Mouse (Mus musculus) MEL (cell line): ENCODE results near the gene Slc25a18. TPM values are rescaled to one million over a fixed set of nuclear protein-coding genes. Genes with fewer than 3 reads are reported as not detected.

Source experiments
- DNase-seq: peaks from one replicate; pipeline ENCODE4 v3.0.0; 2011; ENCODE audit warnings: low read depth, low spot score
- H3K27ac ChIP-seq: 2 replicates; pipeline ENCODE4 v1.5.1; 2012; ENCODE audit warnings: low read depth, mild to moderate bottlenecking, control low read depth, low read length, moderate library complexity; ENCODE audit not compliant: control insufficient read depth
- H3K27me3 ChIP-seq, 2 experiments: fragments of 150-350 bp in 1 of 2; sonication (generic) in 1 of 2; 2 replicates each; pipeline ENCODE4 v1.6.1; 2012; ENCODE audit warnings: low read length in 2 of 2, mild to moderate bottlenecking in 2 of 2, improper control_type of control experiment in 1 of 2, moderate library complexity in 1 of 2; ENCODE audit not compliant: insufficient read depth in 2 of 2, control insufficient read depth in 1 of 2
- H3K36me3 ChIP-seq, 2 experiments: 2 replicates each; pipeline ENCODE4 v1.6.1; 2012 to 2014; ENCODE audit warnings: low read length in 2 of 2, improper control_type of control experiment in 1 of 2, inconsistent platforms in 1 of 2, mild to moderate bottlenecking in 1 of 2; ENCODE audit not compliant: insufficient read depth in 2 of 2, control insufficient read depth in 1 of 2
- H3K4me1 ChIP-seq, 2 experiments: fragments of 150-350 bp in 1 of 2; sonication (generic) in 1 of 2; 2 replicates each; pipeline ENCODE4 v1.6.1; 2012; ENCODE audit warnings: low read length in 2 of 2, improper control_type of control experiment in 1 of 2, mild to moderate bottlenecking in 1 of 2; ENCODE audit not compliant: insufficient read depth in 2 of 2, control insufficient read depth in 1 of 2
- H3K4me3 ChIP-seq, 2 experiments: fragments of 150-350 bp in 1 of 2; sonication (generic) in 1 of 2; 2 replicates each; pipeline ENCODE4 v1.5.1; 2012; ENCODE audit warnings: low read depth in 2 of 2, low read length in 2 of 2, mild to moderate bottlenecking in 2 of 2, moderate library complexity in 2 of 2, control low read depth in 1 of 2, improper control_type of control experiment in 1 of 2; ENCODE audit not compliant: control insufficient read depth in 1 of 2, insufficient read depth in 1 of 2
- H3K79me2 ChIP-seq: 2 replicates; pipeline ENCODE4 v1.6.1; 2012; ENCODE audit warnings: mild to moderate bottlenecking, low read length, moderate library complexity; ENCODE audit not compliant: control insufficient read depth, poor library complexity, insufficient read depth
- H3K9ac ChIP-seq: 2 replicates; pipeline ENCODE4 v1.6.1; 2012; ENCODE audit warnings: low read depth, mild to moderate bottlenecking, control low read depth, low read length, moderate library complexity; ENCODE audit not compliant: control insufficient read depth, poor library complexity, severe bottlenecking
- H3K9me3 ChIP-seq: fragments of 150-350 bp; sonication (generic); replicated peaks from 2 replicates; pipeline ENCODE4 v1.6.1; 2012; ENCODE audit warnings: mild to moderate bottlenecking, low read length, improper control_type of control experiment, moderate library complexity; ENCODE audit not compliant: insufficient read depth
- BHLHE40 ChIP-seq: IDR thresholded peaks from 2 replicates; pipeline ENCODE4 v1.6.1; 2012; ENCODE audit warnings: low read depth, mild to moderate bottlenecking, inconsistent platforms, low read length, improper control_type of control experiment, borderline replicate concordance
- CHD1 ChIP-seq: IDR thresholded peaks from 2 replicates; pipeline ENCODE4 v1.6.1; 2012; ENCODE audit warnings: low read depth, mild to moderate bottlenecking, inconsistent platforms, low read length, improper control_type of control experiment
- CHD2 ChIP-seq: IDR thresholded peaks from 2 replicates; pipeline ENCODE4 v1.6.1; 2011; ENCODE audit warnings: low read length, improper control_type of control experiment
- CTCF ChIP-seq, 3 experiments: IDR thresholded peaks in 2 of 3; conservative IDR thresholded peaks in 1 of 3; 2 replicates each; pipeline ENCODE4 v1.5.1; 2011 to 2012; ENCODE audit warnings: low read length in 3 of 3, low read depth in 2 of 3, mild to moderate bottlenecking in 2 of 3, improper control_type of control experiment in 1 of 3, inconsistent platforms in 1 of 3, mixed read lengths in 1 of 3, moderate library complexity in 1 of 3; ENCODE audit not compliant: control insufficient read depth in 1 of 3, insufficient read depth in 1 of 3, poor library complexity in 1 of 3, severe bottlenecking in 1 of 3
- E2F4 ChIP-seq: IDR thresholded peaks from 2 replicates; pipeline ENCODE4 v1.6.1; 2011; ENCODE audit warnings: low read depth, low read length, improper control_type of control experiment, borderline replicate concordance
- ELF1 ChIP-seq: IDR thresholded peaks from 2 replicates; pipeline ENCODE4 v1.6.1; 2014; ENCODE audit warnings: low read depth, mild to moderate bottlenecking, inconsistent platforms, low read length, improper control_type of control experiment, moderate library complexity
- EP300 ChIP-seq, 2 experiments: IDR thresholded peaks; 2 replicates each; pipeline ENCODE4 v1.6.1; 2011; ENCODE audit warnings: improper control_type of control experiment in 2 of 2, low read length in 2 of 2, low read depth in 1 of 2, mild to moderate bottlenecking in 1 of 2
- ETS1 ChIP-seq: IDR thresholded peaks from 2 replicates; pipeline ENCODE4 v1.6.1; 2012; ENCODE audit warnings: low read depth, mild to moderate bottlenecking, inconsistent platforms, low read length, improper control_type of control experiment, moderate library complexity
- GABPA ChIP-seq: IDR thresholded peaks from 2 replicates; pipeline ENCODE4 v1.6.1; 2012; ENCODE audit warnings: low read depth, mild to moderate bottlenecking, inconsistent platforms, low read length, improper control_type of control experiment, moderate library complexity
- GATA1 ChIP-seq: IDR thresholded peaks from 2 replicates; pipeline ENCODE4 v1.6.1; 2011; ENCODE audit warnings: low read depth, low read length, improper control_type of control experiment
- HCFC1 ChIP-seq: IDR thresholded peaks from 2 replicates; pipeline ENCODE4 v1.6.1; 2012; ENCODE audit warnings: low read depth, mild to moderate bottlenecking, inconsistent platforms, low read length, improper control_type of control experiment, moderate library complexity
- JUND ChIP-seq: IDR thresholded peaks from 2 replicates; pipeline ENCODE4 v1.6.1; 2011; ENCODE audit warnings: low read depth, mild to moderate bottlenecking, improper control_type of control experiment, low read length
- MAFK ChIP-seq: IDR thresholded peaks from 2 replicates; pipeline ENCODE4 v1.6.1; 2011; ENCODE audit warnings: low read depth, mild to moderate bottlenecking, low read length, improper control_type of control experiment, borderline replicate concordance
- MEF2A ChIP-seq: IDR thresholded peaks from 2 replicates; pipeline ENCODE4 v1.6.1; 2014; ENCODE audit warnings: low read depth, mild to moderate bottlenecking, inconsistent platforms, low read length, improper control_type of control experiment; ENCODE audit not compliant: poor library complexity, insufficient replicate concordance, severe bottlenecking; ENCODE audit errors: extremely low read depth
- MXI1 ChIP-seq: IDR thresholded peaks from 2 replicates; pipeline ENCODE4 v1.6.1; 2011; ENCODE audit warnings: mild to moderate bottlenecking, low read depth, low read length, improper control_type of control experiment
- MYB ChIP-seq: IDR thresholded peaks from 2 replicates; pipeline ENCODE4 v1.6.1; 2011; ENCODE audit warnings: mild to moderate bottlenecking, low read depth, low read length, improper control_type of control experiment
- MYC ChIP-seq: IDR thresholded peaks from 2 replicates; pipeline ENCODE4 v1.6.1; 2011; ENCODE audit warnings: low read depth, mild to moderate bottlenecking, low read length, improper control_type of control experiment, moderate library complexity
- NELFE ChIP-seq: IDR thresholded peaks from 2 replicates; pipeline ENCODE4 v1.6.1; 2011; ENCODE audit warnings: low read depth, low read length, improper control_type of control experiment
- POLR2A ChIP-seq, 2 experiments: IDR thresholded peaks; 2 replicates each; pipeline ENCODE4 v1.6.1; 2011 to 2012; ENCODE audit warnings: low read length in 2 of 2, mild to moderate bottlenecking in 2 of 2, control low read depth in 1 of 2, improper control_type of control experiment in 1 of 2, low read depth in 1 of 2, moderate library complexity in 1 of 2; ENCODE audit not compliant: control insufficient read depth in 1 of 2, insufficient read depth in 1 of 2, poor library complexity in 1 of 2
- POLR2AphosphoS2 ChIP-seq: IDR thresholded peaks from 2 replicates; pipeline ENCODE4 v1.6.1; 2011; ENCODE audit warnings: low read length, improper control_type of control experiment
- RAD21 ChIP-seq: IDR thresholded peaks from 2 replicates; pipeline ENCODE4 v1.6.1; 2011; ENCODE audit warnings: mild to moderate bottlenecking, low read depth, low read length, improper control_type of control experiment
- RCOR1 ChIP-seq: IDR thresholded peaks from 2 replicates; pipeline ENCODE4 v1.6.1; 2012; ENCODE audit warnings: low read depth, mild to moderate bottlenecking, inconsistent platforms, low read length, improper control_type of control experiment
- SIN3A ChIP-seq: IDR thresholded peaks from 2 replicates; pipeline ENCODE4 v1.6.1; 2012; ENCODE audit warnings: low read length, improper control_type of control experiment, inconsistent platforms
- SMC3 ChIP-seq: IDR thresholded peaks from 2 replicates; pipeline ENCODE4 v1.6.1; 2011; ENCODE audit warnings: low read depth, low read length, improper control_type of control experiment
- TAL1 ChIP-seq: IDR thresholded peaks from 2 replicates; pipeline ENCODE4 v1.6.1; 2012; ENCODE audit warnings: mild to moderate bottlenecking, inconsistent platforms, low read length, moderate library complexity, mixed read lengths
- TBP ChIP-seq: IDR thresholded peaks from 2 replicates; pipeline ENCODE4 v1.8.0; 2011; ENCODE audit warnings: low read depth, low read length, improper control_type of control experiment
- TCF12 ChIP-seq: IDR thresholded peaks from 2 replicates; pipeline ENCODE4 v1.6.1; 2014; ENCODE audit warnings: low read depth, mild to moderate bottlenecking, inconsistent platforms, low read length, improper control_type of control experiment, moderate library complexity
- UBTF ChIP-seq: IDR thresholded peaks from 2 replicates; pipeline ENCODE4 v1.6.1; 2012; ENCODE audit warnings: low read depth, mild to moderate bottlenecking, inconsistent platforms, low read length, improper control_type of control experiment, moderate library complexity, borderline replicate concordance; ENCODE audit not compliant: insufficient read depth
- USF1 ChIP-seq: IDR thresholded peaks from 2 replicates; pipeline ENCODE4 v1.6.1; 2014; ENCODE audit warnings: low read depth, mild to moderate bottlenecking, inconsistent platforms, low read length, improper control_type of control experiment, moderate library complexity
- ZMIZ1 ChIP-seq: IDR thresholded peaks from 2 replicates; pipeline ENCODE4 v1.6.1; 2012; ENCODE audit warnings: low read depth, mild to moderate bottlenecking, inconsistent platforms, low read length, improper control_type of control experiment, moderate library complexity
- ZNF384 ChIP-seq: IDR thresholded peaks from 2 replicates; pipeline ENCODE4 v1.6.1; 2012; ENCODE audit warnings: low read depth, mild to moderate bottlenecking, inconsistent platforms, low read length, improper control_type of control experiment
- polyA plus RNA-seq, 2 experiments: library from polyadenylated mRNA; stranded (reverse) in 1 of 2; unstranded in 1 of 2; fragments of >175 nt in 1 of 2; fragments of >200 nt in 1 of 2; gene quantifications; 2 replicates each; pipeline versions ENCODE4 v1.2.1 to v1.2.4; 2012; ENCODE audit warnings: low replicate concordance in 2 of 2, low read depth in 1 of 2; ENCODE audit not compliant: insufficient read length in 2 of 2, insufficient read depth in 1 of 2, missing spikeins in 1 of 2
- total RNA-seq: library from RNA; depleted of rRNA; stranded (reverse); fragments of 300-350 nt; gene quantifications from 2 replicates; pipeline ENCODE4 v1.2.3, GENCODE M21; 2012

Gene Slc25a18
- total and polyA plus RNA-seq, 3 experiments = 0.12 to 0.57 TPM; not detected in 1

DNA sequence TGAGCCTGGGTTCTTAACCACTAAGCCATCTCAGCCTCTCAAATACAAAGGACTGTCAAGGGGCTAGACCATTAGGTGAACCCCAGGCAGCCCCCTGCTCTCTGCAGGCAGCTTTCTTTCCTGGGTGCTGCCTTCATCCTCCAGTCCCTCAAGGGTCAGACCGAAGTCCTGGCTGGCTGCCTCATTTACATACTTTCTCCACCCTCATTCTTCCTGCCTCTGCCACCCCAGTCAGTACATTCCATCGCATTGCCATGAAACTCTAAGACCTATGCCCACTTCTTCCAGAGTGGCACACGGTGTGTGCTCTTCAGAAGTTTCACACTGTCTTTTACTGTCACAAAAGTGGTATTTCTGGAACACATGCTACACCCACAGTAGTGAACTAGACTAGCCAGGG is 4.8 kb downstream of the Slc25a18 start:
- H3K9ac ChIP-seq = no peak overlapping the region
- H3K27me3 ChIP-seq = no peaks in the 10 kb centered on the region
- TF ChIP-seq HCFC1 = no peak
- TF ChIP-seq MEF2A = no peak
- no peak for TF ChIP-seq ZMIZ1
- no peaks in the 10 kb centered on the region for H3K9me3 ChIP-seq
- no peak overlapping the region for H3K4me3 ChIP-seq
- no peak for DNase-seq
- H3K36me3 ChIP-seq = peaks cover 0 to 5% of the 10 kb centered on the region in 2 experiments; a peak in 2 of 4 replicates
- no peak overlapping the region for H3K27ac ChIP-seq
- H3K4me1 ChIP-seq = peaks cover 0 to 9% of the 10 kb centered on the region in 2 experiments; a peak in 3 of 4 replicates
- no peaks in the 10 kb centered on the region for H3K79me2 ChIP-seq

DNA sequence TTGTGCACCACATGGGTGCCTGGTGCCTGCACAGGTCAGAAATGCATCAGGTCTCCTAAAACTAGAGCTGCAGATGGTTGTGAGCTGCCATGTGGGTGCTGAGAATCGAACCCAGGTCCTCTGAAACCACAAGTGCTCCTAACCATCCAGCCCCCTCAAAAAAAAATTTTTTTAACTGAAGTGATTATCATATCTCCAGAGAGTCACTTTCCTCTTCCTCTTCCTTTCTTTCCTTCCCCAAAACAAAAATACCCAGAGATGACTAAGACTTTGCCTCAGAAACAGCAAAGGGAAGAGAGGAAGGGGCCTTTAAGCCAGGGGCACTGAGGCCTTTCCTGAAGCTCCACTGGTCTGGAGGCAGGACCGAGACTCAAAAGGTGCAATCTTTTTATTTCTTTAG is 9.6 kb downstream of the Slc25a18 start:
- H3K4me3 ChIP-seq = no peak overlapping the region
- peaks cover 6 to 17% of the 10 kb centered on the region in 2 experiments for H3K4me1 ChIP-seq
- H3K27ac ChIP-seq = no peak overlapping the region
- H3K79me2 ChIP-seq = no peaks in the 10 kb centered on the region
- TF ChIP-seq GABPA (no peak), MXI1 (no peak), TBP (no peak), USF1 (no peak), ETS1 (0 out of 2 replicates have a peak, but pooled peaks have one; percentile 24), CHD1 (no peak), UBTF (no peak), POLR2AphosphoS2 (no peak), RCOR1 (no peak), MYB (no peak), SMC3 (no peak), E2F4 (no peak), ZNF384 (peak; percentile 81), ELF1 (0 out of 2 replicates have a peak, but pooled peaks have one; percentile 10), TCF12 (no peak), NELFE (no peak), ZMIZ1 (no peak), MYC (no peak), CTCF (IDR thresholded peaks at IDR 0.05 in 2 of 3, conservative IDR thresholded peaks at IDR 0.05 in 1 of 3; ENCODE audit: control insufficient read depth in 1 of 3, insufficient read depth in 1 of 3, low read depth in 2 of 3, low read length in 3 of 3, poor library complexity in 1 of 3, severe bottlenecking in 1 of 3) (no peak), GATA1 (peak; percentile 52; the same call in 1 of the 2 replicates), MAFK (no peak), POLR2A (IDR thresholded peaks at IDR 0.05; ENCODE audit: control insufficient read depth in 1 of 2, insufficient read depth in 1 of 2, low read depth in 1 of 2, low read length in 2 of 2, poor library complexity in 1 of 2) (no peak), SIN3A (no peak), MEF2A (no peak), BHLHE40 (no peak), TAL1 (no peak), JUND (no peak), CHD2 (no peak), EP300 (IDR thresholded peaks at IDR 0.05; ENCODE audit: low read depth in 1 of 2, low read length in 2 of 2) (peak; percentile 52), RAD21 (no peak)
- peak; percentile 44 for DNase-seq
- no peaks in the 10 kb centered on the region for H3K9me3 ChIP-seq
- H3K9ac ChIP-seq = no peak overlapping the region
- no peaks in the 10 kb centered on the region for H3K27me3 ChIP-seq
- H3K36me3 ChIP-seq = peaks cover 0 to 10% of the 10 kb centered on the region in 2 experiments; a peak in 2 of 4 replicates
